Mouse (Mus musculus) heart, embryonic 12.5 days (tissue): Measurements from ENCODE around the gene Akap13. TPM values are rescaled to one million over a fixed set of nuclear protein-coding genes. Genes with fewer than 3 reads are reported as not detected.
"Not testable (repeated sequence)": the region's sequence is repeated elsewhere in the genome, so short reads cannot be mapped to it uniquely, and the experiment has no call there.

Experiments
- ATAC-seq: fragments of 200-750 bp; cut with Nextera tagmentation; 2 replicates; pipeline ENCODE4 v1.8.0; 2017; ENCODE audit warnings: moderate TSS enrichment, moderate library complexity; ENCODE audit not compliant: insufficient number of reproducible peaks, low FRiP score
- H3K27ac ChIP-seq: fragments of 300-500 bp; sonication (generic); 2 replicates; pipeline ENCODE4 v1.5.1; 2016; ENCODE audit warnings: mild to moderate bottlenecking, moderate library complexity; ENCODE audit not compliant: poor library complexity, severe bottlenecking
- H3K27me3 ChIP-seq: fragments of 300-500 bp; sonication (generic); replicated peaks from 2 replicates; pipeline ENCODE4 v1.6.1; 2016; ENCODE audit warnings: mild to moderate bottlenecking, moderate library complexity
- H3K36me3 ChIP-seq: fragments of 300-500 bp; sonication (generic); 2 replicates; pipeline ENCODE4 v1.6.1; 2016; ENCODE audit warnings: mild to moderate bottlenecking, moderate library complexity
- H3K4me1 ChIP-seq: fragments of 300-500 bp; sonication (generic); replicated peaks from 2 replicates; pipeline ENCODE4 v1.6.1; 2016; ENCODE audit warnings: mild to moderate bottlenecking
- H3K4me2 ChIP-seq: fragments of 300-500 bp; sonication (generic); 2 replicates; pipeline ENCODE4 v1.6.1; 2016; ENCODE audit warnings: mild to moderate bottlenecking, moderate library complexity
- H3K4me3 ChIP-seq: fragments of 300-500 bp; sonication (generic); 2 replicates; pipeline ENCODE4 v1.5.1; 2016; ENCODE audit warnings: mild to moderate bottlenecking
- H3K9ac ChIP-seq: fragments of 300-500 bp; sonication (generic); 2 replicates; pipeline ENCODE4 v1.6.1; 2016; ENCODE audit warnings: mild to moderate bottlenecking, moderate library complexity
- H3K9me3 ChIP-seq: fragments of 300-500 bp; sonication (generic); replicated peaks from 2 replicates; pipeline ENCODE4 v1.6.1; 2016; ENCODE audit warnings: mild to moderate bottlenecking, moderate library complexity
- WGBS: fragments of 180-500 bp; shearing (Covaris S2); methylation state at CpG from one replicate; pipeline ENCODE4 v1.1.7; 2016; 5-methylcytosine and 5-hydroxymethylcytosine counted together
- polyA plus RNA-seq: library from polyadenylated mRNA; unstranded; fragments of >200 nt; fragmentation: Nextera tagmentation; extraction: Ambion mirVana; gene quantifications from 2 replicates; pipeline ENCODE4 v1.2.1, GENCODE M21; 2016

Akap13 gene
- polyA plus RNA-seq, 1 experiment from 2014 or later, result 66.9 TPM

GRCm38 (mm10) chr7:75786812-75787211 lies 331.5 kb downstream of the Akap13 start:
- no peaks in the 10 kb centered on the region; the same call in 1 of the 2 replicates for H3K9me3 ChIP-seq
- no peak overlapping the region for H3K4me2 ChIP-seq
- no peak for ATAC-seq
- no peak overlapping the region for H3K9ac ChIP-seq
- no peaks in the 10 kb centered on the region for H3K36me3 ChIP-seq
- H3K27me3 ChIP-seq, result no peaks in the 10 kb centered on the region
- H3K27ac ChIP-seq, result no peak overlapping the region
- H3K4me1 ChIP-seq, result peaks cover 32% of the 10 kb centered on the region
- H3K4me3 ChIP-seq, result no peak overlapping the region
- 25% methylated on average over 1 of the region's 2 CpGs for WGBS

GRCm38 (mm10) chr7:75787371-75787770 lies 332.0 kb downstream of the Akap13 start:
- no peaks in the 10 kb centered on the region for H3K36me3 ChIP-seq
- WGBS, result 40% methylated on average over 3 of the region's 3 CpGs
- no peak overlapping the region for H3K9ac ChIP-seq
- H3K4me3 ChIP-seq, result no peak overlapping the region
- no peaks in the 10 kb centered on the region; the same call in 1 of the 2 replicates for H3K9me3 ChIP-seq
- no peak overlapping the region for H3K27ac ChIP-seq
- H3K4me1 ChIP-seq, result peaks cover 32% of the 10 kb centered on the region
- no peaks in the 10 kb centered on the region for H3K27me3 ChIP-seq
- ATAC-seq, result no peak
- no peak overlapping the region for H3K4me2 ChIP-seq

- not testable (repeated sequence) for H3K36me3 ChIP-seq, H3K27me3 ChIP-seq, H3K27ac ChIP-seq, H3K4me3 ChIP-seq, H3K4me2 ChIP-seq, H3K9me3 ChIP-seq, ATAC-seq, H3K9ac ChIP-seq
- 56% methylated on average over 5 of the region's 7 CpGs for WGBS
- peaks cover 31% of the 10 kb centered on the region for H3K4me1 ChIP-seq
These were observed 332.9 kb downstream of the Akap13 start for GRCm38 (mm10) chr7:75788069-75788800.

DNA sequence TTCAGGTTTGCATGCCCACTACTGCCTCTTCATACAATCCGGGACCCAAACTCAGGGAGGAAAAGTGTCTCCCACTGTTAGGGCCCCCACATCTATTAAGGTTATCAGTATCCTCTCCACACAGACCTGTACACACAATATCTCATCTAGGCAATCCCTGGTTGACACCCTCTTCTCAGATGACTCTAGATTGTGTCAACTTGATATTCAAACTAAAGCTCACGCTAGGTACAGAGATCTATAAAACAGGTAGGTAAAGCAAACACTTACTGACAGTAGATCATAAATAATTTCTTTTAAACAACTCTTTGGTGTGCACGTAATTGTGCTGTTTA lies 333.4 kb downstream of the Akap13 start:
- H3K4me1 ChIP-seq, result peaks cover 32% of the 10 kb centered on the region
- H3K27ac ChIP-seq, H3K4me2 ChIP-seq, ATAC-seq, H3K9ac ChIP-seq, H3K27me3 ChIP-seq, H3K4me3 ChIP-seq, H3K36me3 ChIP-seq, H3K9me3 ChIP-seq: not testable (repeated sequence)
- WGBS, result 70% methylated on average over 3 of the region's 3 CpGs

GRCm38 (mm10) chr7:75789746-75790145 lies 334.4 kb downstream of the Akap13 start:
- Histone ChIP-seq H3K4me3 (no peak overlapping the region), H3K4me2 (no peak overlapping the region), H3K27me3 (no peaks in the 10 kb centered on the region), H3K36me3 (no peaks in the 10 kb centered on the region), H3K9ac (no peak overlapping the region), H3K27ac (no peak overlapping the region), H3K4me1 (peaks cover 38% of the 10 kb centered on the region), H3K9me3 (no peaks in the 10 kb centered on the region; the same call in 1 of the 2 replicates)
- WGBS, result 90% methylated on average over 6 of the region's 6 CpGs
- no peak for ATAC-seq

DNA sequence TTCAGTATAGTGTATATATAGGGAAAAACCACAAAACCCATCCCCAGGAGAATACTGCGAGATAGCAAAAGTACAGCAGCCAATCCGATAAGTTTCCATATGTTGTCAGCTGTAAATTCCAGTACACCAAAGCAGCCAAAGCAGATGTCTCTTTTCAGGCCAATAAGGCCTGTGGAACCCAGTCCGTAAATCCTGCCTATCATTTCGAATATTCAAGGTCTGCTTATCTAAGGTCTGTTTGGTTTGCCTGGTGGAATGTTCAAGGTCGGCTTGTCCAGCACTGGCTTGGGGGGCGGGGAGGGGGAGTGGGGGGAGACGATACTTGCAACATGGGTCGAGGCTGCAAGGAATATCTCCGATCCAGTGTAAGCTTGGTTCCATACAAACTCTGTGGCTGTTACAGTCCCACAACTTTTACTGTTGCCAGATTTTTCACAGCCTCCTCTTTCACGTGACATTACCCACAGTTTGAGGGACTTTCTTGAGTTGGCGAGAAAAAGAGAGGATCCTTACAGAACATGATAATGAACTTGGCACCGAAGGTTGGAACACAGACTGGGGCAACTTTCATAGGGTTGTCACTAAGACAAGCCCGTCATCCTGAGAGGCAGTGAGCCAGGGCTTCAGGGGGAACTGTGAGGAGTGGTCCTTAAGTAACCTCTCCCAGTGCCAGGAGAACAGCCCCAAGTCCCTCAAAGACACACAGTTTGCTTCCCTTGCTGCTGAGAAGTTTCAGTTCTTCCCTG lies 335.9 kb downstream of the Akap13 start:
- not testable (repeated sequence) for H3K36me3 ChIP-seq, ATAC-seq

DNA sequence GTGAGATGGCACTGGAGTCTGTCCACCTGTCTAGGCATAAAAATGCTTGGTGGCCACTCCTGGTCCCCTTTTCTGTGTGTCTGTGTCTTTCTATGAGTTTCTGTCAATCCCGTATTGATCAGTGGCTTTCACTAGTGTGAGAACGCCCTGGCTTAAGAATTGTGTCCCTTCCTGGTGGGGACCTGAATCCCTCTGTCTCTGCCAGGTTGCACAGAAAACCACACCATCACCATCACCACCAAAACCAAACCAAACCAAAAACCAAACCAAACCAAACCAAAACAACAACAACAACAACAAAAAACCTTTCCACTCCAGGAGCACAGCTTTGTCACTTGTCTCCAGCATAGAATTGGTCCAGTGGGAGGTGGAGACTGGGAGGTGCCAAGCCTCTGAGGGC lies 337.8 kb downstream of the Akap13 start:
- Histone ChIP-seq H3K4me1 (peaks cover 31% of the 10 kb centered on the region), H3K9ac (no peak overlapping the region), H3K27me3 (no peaks in the 10 kb centered on the region), H3K27ac (no peak overlapping the region), H3K4me2 (no peak overlapping the region), H3K9me3 (no peaks in the 10 kb centered on the region; the same call in 1 of the 2 replicates), H3K4me3 (no peak overlapping the region), H3K36me3 (no peaks in the 10 kb centered on the region)
- no peak for ATAC-seq
- 58% methylated on average over 2 of the region's 2 CpGs for WGBS

More for the DNA sequence above, 335.9 kb downstream of the Akap13 start:
- not testable (repeated sequence) for H3K4me3 ChIP-seq, H3K4me2 ChIP-seq, H3K9me3 ChIP-seq, H3K27me3 ChIP-seq, H3K27ac ChIP-seq, H3K9ac ChIP-seq
- WGBS, result 39% methylated on average over 13 of the region's 13 CpGs
- H3K4me1 ChIP-seq, result peaks cover 40% of the 10 kb centered on the region

DNA sequence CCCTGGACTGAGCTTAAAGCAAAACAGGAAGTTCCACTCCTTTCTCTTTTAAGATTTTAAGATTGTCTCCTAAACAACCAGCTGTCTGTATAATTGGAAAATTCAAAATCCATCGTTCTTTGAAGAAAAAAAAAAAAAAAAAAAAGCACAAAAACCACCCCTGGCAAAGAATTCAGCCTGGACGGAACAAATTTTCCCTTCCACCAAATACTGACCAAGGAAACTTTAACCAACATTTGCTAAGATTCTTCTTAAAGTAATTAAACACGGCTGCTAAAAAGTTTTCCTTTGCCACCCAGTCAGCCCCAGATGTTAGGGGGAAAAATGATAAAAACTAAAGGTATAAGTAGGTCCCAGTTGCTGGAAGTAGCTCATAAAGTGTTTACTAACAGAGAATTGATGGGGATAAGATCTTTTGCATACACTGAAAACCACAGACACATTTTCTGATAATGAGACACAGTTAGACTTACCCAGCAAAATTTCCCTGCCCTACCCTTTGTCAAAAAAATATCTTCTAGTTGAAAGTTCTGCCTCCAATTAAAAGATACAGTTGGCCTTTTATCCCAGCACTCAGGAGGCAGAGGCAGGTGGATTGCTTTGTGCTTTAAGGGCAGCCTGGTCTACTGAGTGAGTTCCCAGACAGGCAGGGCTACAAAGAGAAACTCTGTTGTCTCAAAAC lies 338.5 kb downstream of the Akap13 start:
- no peak overlapping the region for H3K27ac ChIP-seq
- WGBS, result 47% methylated on average over 3 of the region's 3 CpGs

DNA sequence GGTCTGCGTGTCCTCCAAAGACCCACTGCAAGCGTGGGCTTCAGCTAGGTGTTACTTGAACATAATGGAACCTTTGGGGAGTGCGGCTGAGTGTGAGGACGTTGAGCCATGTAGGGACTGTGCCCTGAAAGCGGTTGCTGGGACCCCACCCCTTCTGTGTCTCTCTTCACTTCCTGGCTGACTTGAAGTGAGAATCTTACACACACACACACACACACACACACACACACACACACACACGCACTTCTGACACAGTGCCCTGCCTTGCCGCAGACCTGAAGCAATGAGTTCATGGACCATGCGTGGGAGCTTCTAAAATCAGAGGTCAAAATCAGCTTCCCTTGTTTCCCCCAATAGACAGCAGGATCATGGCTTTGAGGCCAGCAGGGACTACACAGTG lies 339.8 kb downstream of the Akap13 start:
- Histone ChIP-seq H3K4me1 (peaks cover 25% of the 10 kb centered on the region), H3K4me2 (no peak overlapping the region), H3K27me3 (no peaks in the 10 kb centered on the region), H3K9me3 (no peaks in the 10 kb centered on the region), H3K36me3 (no peaks in the 10 kb centered on the region), H3K4me3 (no peak overlapping the region), H3K9ac (no peak overlapping the region), H3K27ac (no peak overlapping the region)
- ATAC-seq, result no peak
- 74% methylated on average over 8 of the region's 8 CpGs for WGBS

More for the DNA sequence above, 338.5 kb downstream of the Akap13 start:
- H3K27me3 ChIP-seq, result no peaks in the 10 kb centered on the region
- H3K4me2 ChIP-seq, result no peak overlapping the region
- peaks cover 29% of the 10 kb centered on the region for H3K4me1 ChIP-seq
- no peak overlapping the region for H3K9ac ChIP-seq
- no peak for ATAC-seq
- no peaks in the 10 kb centered on the region; the same call in 1 of the 2 replicates for H3K9me3 ChIP-seq
- no peaks in the 10 kb centered on the region for H3K36me3 ChIP-seq
- H3K4me3 ChIP-seq, result no peak overlapping the region

DNA sequence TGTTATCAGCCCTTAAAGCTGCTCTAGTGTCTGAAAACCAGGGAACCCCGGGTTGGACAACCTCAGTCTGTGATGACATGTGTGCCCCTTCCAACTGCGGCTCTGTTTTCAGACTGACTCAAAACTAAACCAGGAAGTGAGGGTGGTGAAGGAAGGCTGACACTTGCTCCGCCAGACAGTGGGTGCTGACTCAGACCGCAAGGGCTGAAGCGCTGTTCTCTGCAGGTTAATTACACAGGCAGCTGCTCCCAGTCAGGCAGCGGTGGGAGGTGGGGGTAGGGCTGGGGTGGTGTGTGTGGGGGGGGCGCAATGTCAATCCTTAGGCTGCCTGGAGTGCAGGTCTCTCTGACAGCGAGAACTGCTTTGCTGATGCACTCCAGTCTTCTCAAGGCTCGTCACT lies 341.1 kb downstream of the Akap13 start:
- Histone ChIP-seq H3K4me1 (peaks cover 17% of the 10 kb centered on the region), H3K9me3 (no peaks in the 10 kb centered on the region), H3K27ac (no peak overlapping the region), H3K27me3 (no peaks in the 10 kb centered on the region), H3K4me2 (peak overlapping the region; percentile 51), H3K36me3 (no peaks in the 10 kb centered on the region), H3K9ac (no peak overlapping the region), H3K4me3 (no peak overlapping the region)
- ATAC-seq, result peak; percentile 57; the same call in 1 of the 2 replicates
- WGBS, result 10% methylated on average over 9 of the region's 9 CpGs

DNA sequence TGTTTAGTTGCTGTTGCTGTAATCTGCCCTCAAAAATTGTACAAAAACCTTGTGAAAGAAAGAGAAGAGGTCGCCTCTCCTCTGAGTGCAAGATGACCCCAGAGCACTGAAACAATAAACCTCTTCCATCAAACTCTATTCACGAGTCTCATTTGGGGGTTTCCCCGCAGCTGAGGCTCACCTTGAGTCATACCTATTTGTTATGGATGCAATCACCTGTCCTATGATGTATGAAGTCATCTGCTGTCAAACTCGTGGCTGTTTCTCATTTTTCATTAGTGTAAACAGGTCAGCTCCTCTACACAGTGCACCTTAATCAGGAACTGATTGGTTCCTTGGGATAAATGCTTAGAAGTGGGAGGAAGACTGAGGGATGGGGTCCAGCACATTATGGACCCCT lies 345.2 kb downstream of the Akap13 start:
- peaks cover 10% of the 10 kb centered on the region for H3K4me1 ChIP-seq
- H3K27ac ChIP-seq, result no peak overlapping the region
- no peak for ATAC-seq
- H3K9ac ChIP-seq, result no peak overlapping the region
- H3K27me3 ChIP-seq, result no peaks in the 10 kb centered on the region
- no peak overlapping the region for H3K4me2 ChIP-seq
- no peaks in the 10 kb centered on the region for H3K36me3 ChIP-seq
- H3K4me3 ChIP-seq, result no peak overlapping the region
- H3K9me3 ChIP-seq, result no peaks in the 10 kb centered on the region
- WGBS, result 78% methylated on average over 4 of the region's 4 CpGs
